Comparison of ENCODE assay signal across 17 mouse cellular contexts in the genomic region with DNA sequence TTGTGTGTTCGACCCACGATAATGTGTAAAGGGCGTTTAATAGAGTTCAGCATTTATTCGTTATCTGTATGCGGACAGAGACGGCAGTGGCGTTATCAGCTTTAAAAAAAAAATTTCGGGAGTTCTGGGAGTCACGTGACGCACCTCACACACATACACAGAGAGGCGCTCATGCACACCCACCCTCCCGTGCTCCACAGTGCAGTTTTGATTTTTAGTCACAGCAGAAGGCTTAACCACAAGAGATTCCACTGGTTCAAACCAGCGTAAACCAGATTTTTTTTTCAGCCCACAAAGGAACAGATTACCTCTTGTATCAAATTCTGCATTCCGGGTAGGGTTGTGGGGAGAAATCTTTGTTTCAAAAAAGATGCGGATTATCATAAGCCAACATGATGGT.
DNase-seq lines count a peak whose midpoint lies in the region; ATAC-seq and TF ChIP-seq lines count a peak whose summit lies in the region.
"Had no signal": no experiment of that assay in that cellular context is flagged by ENCODE, and none has a peak within 500 bp of the region (broad histone marks: within the 10 kb centered on the region; RNA-seq: fewer than 3 reads in every experiment).

No protein-coding gene starts in this region.

- 73% methylated on average over 15 of the region's 15 CpGs for WGBS in lung, embryonic 14.5 days
- 51% methylated on average over 15 of the region's 15 CpGs for WGBS in forebrain, embryonic 12.5 days
- 61% methylated on average over 15 of the region's 15 CpGs for WGBS in midbrain, embryonic 11.5 days
- 76% methylated on average over 15 of the region's 15 CpGs for WGBS in hindbrain, embryonic 14.5 days

- no peaks in the 10 kb centered on the region for H3K27me3 ChIP-seq in lung, embryonic 14.5 days (ENCODE audit: insufficient read depth, low read length)
- H3K27me3 ChIP-seq in forebrain, embryonic 12.5 days, result peaks cover 51% of the 10 kb centered on the region
- H3K27me3 ChIP-seq in midbrain, embryonic 11.5 days (ENCODE audit: control insufficient read depth, insufficient read depth, low read length), result no peaks in the 10 kb centered on the region
- H3K27me3 ChIP-seq in hindbrain, embryonic 14.5 days (ENCODE audit: control insufficient read depth, insufficient read depth, low read length), result no peaks in the 10 kb centered on the region; the same call in 1 of the 2 replicates
- H3K27me3 ChIP-seq: heart, embryonic 13.5 days; hindbrain, embryonic 15.5 days had no signal

- no peak for ATAC-seq in lung, embryonic 14.5 days (ENCODE audit: insufficient read depth)
- ATAC-seq in forebrain, embryonic 12.5 days (ENCODE audit: low FRiP score), result 0 out of 2 replicates have a peak, but pooled peaks have one; percentile 50
- ATAC-seq in midbrain, embryonic 11.5 days (ENCODE audit: low FRiP score), result peak; percentile 64
- ATAC-seq in hindbrain, embryonic 14.5 days (ENCODE audit: low FRiP score), result no peak

- H3K27ac ChIP-seq in lung, embryonic 14.5 days (ENCODE audit: low read depth), result no peak overlapping the region
- H3K27ac ChIP-seq in forebrain, embryonic 12.5 days, result peak overlapping the region; percentile 61; the same call in 1 of the 2 replicates
- peak overlapping the region; percentile 77 for H3K27ac ChIP-seq in midbrain, embryonic 11.5 days (ENCODE audit: low read depth, low read length)
- H3K27ac ChIP-seq in hindbrain, embryonic 14.5 days, result no peak overlapping the region
- H3K27ac ChIP-seq: heart, embryonic 13.5 days; hindbrain, embryonic 15.5 days; macrophage had no signal

- no peaks in the 10 kb centered on the region for H3K36me3 ChIP-seq in lung, embryonic 14.5 days (ENCODE audit: insufficient read depth)
- H3K36me3 ChIP-seq in forebrain, embryonic 12.5 days (replicated peaks), result no peaks in the 10 kb centered on the region
- no peaks in the 10 kb centered on the region for H3K36me3 ChIP-seq in midbrain, embryonic 11.5 days (ENCODE audit: control insufficient read depth, insufficient read depth, low read length)
- no peaks in the 10 kb centered on the region for H3K36me3 ChIP-seq in hindbrain, embryonic 14.5 days (replicated peaks; ENCODE audit: control insufficient read depth, insufficient read depth)
- H3K36me3 ChIP-seq: heart, embryonic 13.5 days; hindbrain, embryonic 15.5 days had no signal

- no peak for TF ChIP-seq CTCF in lung, embryonic 14.5 days (IDR thresholded peaks at IDR 0.05; ENCODE audit: low read depth)

- H3K9ac ChIP-seq in lung, embryonic 14.5 days, result no peak overlapping the region
- H3K9ac ChIP-seq in forebrain, embryonic 12.5 days, result no peak overlapping the region
- H3K9ac ChIP-seq in midbrain, embryonic 11.5 days (ENCODE audit: low read length), result peak overlapping the region; percentile 9; the same call in 1 of the 2 replicates
- no peak overlapping the region for H3K9ac ChIP-seq in hindbrain, embryonic 14.5 days
- H3K9ac ChIP-seq: heart, embryonic 13.5 days; hindbrain, embryonic 15.5 days had no signal

- no peak overlapping the region for H3K4me2 ChIP-seq in lung, embryonic 14.5 days
- peak overlapping the region; percentile 19 for H3K4me2 ChIP-seq in forebrain, embryonic 12.5 days
- H3K4me2 ChIP-seq in midbrain, embryonic 11.5 days, result peak overlapping the region; percentile 24
- H3K4me2 ChIP-seq in hindbrain, embryonic 14.5 days (replicated peaks), result no peak overlapping the region
- H3K4me2 ChIP-seq: heart, embryonic 13.5 days; hindbrain, embryonic 15.5 days had no signal

- peak; percentile 4 for DNase-seq in lung, embryonic 14.5 days
- no peak for DNase-seq in lung, postnatal 25 days (ENCODE audit: low spot score)
- DNase-seq in midbrain, embryonic 11.5 days (ENCODE audit: low spot score, missing footprints), result peak; percentile 86
- no peak for DNase-seq in gastrocnemius, adult 18-20 months (ENCODE audit: low spot score)
- no peak for DNase-seq in hindbrain, embryonic 14.5 days (ENCODE audit: low spot score)
- no peak for DNase-seq in left cerebral cortex, adult 18-20 months (ENCODE audit: low spot score in 2 of 2)
- DNase-seq: cerebellum, adult 11 months; kidney, adult 18-20 months; kidney, postnatal 36 days; lung, adult 18-20 months; right cerebral cortex, adult 18-20 months; thymus, postnatal 25 days had no signal

- no peaks in the 10 kb centered on the region for H3K4me1 ChIP-seq in lung, embryonic 14.5 days (ENCODE audit: insufficient read depth)
- H3K4me1 ChIP-seq in forebrain, embryonic 12.5 days, result peaks cover 42% of the 10 kb centered on the region
- H3K4me1 ChIP-seq in midbrain, embryonic 11.5 days (ENCODE audit: control insufficient read depth, insufficient read depth, low read length), result peaks cover 26% of the 10 kb centered on the region
- H3K4me1 ChIP-seq in hindbrain, embryonic 14.5 days (replicated peaks; ENCODE audit: control insufficient read depth, insufficient read depth, low read length), result 0 out of 2 replicates have a peak, but pooled peaks cover 6% of the 10 kb centered on the region

- H3K4me3 ChIP-seq in lung, embryonic 14.5 days (ENCODE audit: low read depth, low read length), result no peak overlapping the region
- H3K4me3 ChIP-seq in forebrain, embryonic 12.5 days (replicated peaks), result peak overlapping the region; percentile 4; the same call in 1 of the 2 replicates
- peak overlapping the region; percentile 6; the same call in 1 of the 2 replicates for H3K4me3 ChIP-seq in midbrain, embryonic 11.5 days (ENCODE audit: low read depth, low read length)
- H3K4me3 ChIP-seq in hindbrain, embryonic 14.5 days (replicated peaks; ENCODE audit: low read length), result no peak overlapping the region
- H3K4me3 ChIP-seq: heart, embryonic 13.5 days; hindbrain, embryonic 15.5 days; myocyte had no signal

- H3K9me3 ChIP-seq in lung, embryonic 14.5 days (ENCODE audit: low read depth, low read length), result no peaks in the 10 kb centered on the region
- no peaks in the 10 kb centered on the region for H3K9me3 ChIP-seq in forebrain, embryonic 12.5 days
- no peaks in the 10 kb centered on the region for H3K9me3 ChIP-seq in midbrain, embryonic 11.5 days (ENCODE audit: control insufficient read depth, low read length)
- no peaks in the 10 kb centered on the region for H3K9me3 ChIP-seq in hindbrain, embryonic 14.5 days (ENCODE audit: control insufficient read depth, low read length)
- H3K9me3 ChIP-seq: heart, embryonic 13.5 days; hindbrain, embryonic 15.5 days had no signal

Comparison
In these comparisons a context has a peak if more than half of its experiments do, and no peak if none do; other contexts are left out.
1. DNase-seq: peak in lung, embryonic 14.5 days (single experiment) and midbrain, embryonic 11.5 days (single experiment); none in lung, postnatal 25 days (single experiment), gastrocnemius, adult 18-20 months (single experiment), hindbrain, embryonic 14.5 days (single experiment) and left cerebral cortex, adult 18-20 months (0 of 2).
2. ATAC-seq: peak in forebrain, embryonic 12.5 days (single experiment) and midbrain, embryonic 11.5 days (single experiment); none in lung, embryonic 14.5 days (single experiment) and hindbrain, embryonic 14.5 days (single experiment).
3. H3K27ac ChIP-seq: peak in forebrain, embryonic 12.5 days (single experiment) and midbrain, embryonic 11.5 days (single experiment); none in lung, embryonic 14.5 days (single experiment) and hindbrain, embryonic 14.5 days (single experiment).
4. H3K4me2 ChIP-seq: peak in forebrain, embryonic 12.5 days (single experiment) and midbrain, embryonic 11.5 days (single experiment); none in lung, embryonic 14.5 days (single experiment) and hindbrain, embryonic 14.5 days (single experiment).
5. H3K4me3 ChIP-seq: peak in forebrain, embryonic 12.5 days (single experiment) and midbrain, embryonic 11.5 days (single experiment); none in lung, embryonic 14.5 days (single experiment) and hindbrain, embryonic 14.5 days (single experiment).